Mouse (Mus musculus): ENCODE data around the gene Rpgr.

GRCm38 (mm10) chrX:10251852-10252504, 35.3 kb upstream of the Rpgr start, which contains the start of gene Otc:
- TF ChIP-seq CTCF (IDR thresholded peaks at IDR 0.05; ENCODE audit: control insufficient read depth, insufficient read depth, low read length) = no peak
- TF ChIP-seq POLR2A (IDR thresholded peaks at IDR 0.05; ENCODE audit: borderline replicate concordance, control insufficient read depth, low read depth, low read length) = no peak

Data from bone marrow, adult 2 months (tissue).